ENCODE assay signal across 8 mouse cellular contexts in genomic region chr12:91765504-91765903, GRCm38 (mm10). TPM values are rescaled to one million over a fixed set of nuclear protein-coding genes. Genes with fewer than 3 reads are reported as not detected.
DNase-seq lines count a peak whose midpoint lies in the region; ATAC-seq and TF ChIP-seq lines count a peak whose summit lies in the region.

No protein-coding gene starts in this region.

- no peak overlapping the region for H3K4me3 ChIP-seq in kidney, adult 2 months (ENCODE audit: insufficient read depth, low read depth, low read length)
- H3K4me3 ChIP-seq in ES-E14 (ENCODE audit: insufficient read depth in 1 of 2, low read depth in 1 of 2, low read length in 2 of 2, poor library complexity in 1 of 2, severe bottlenecking in 1 of 2), result no peak overlapping the region
- H3K4me3 ChIP-seq in liver, embryonic 13.5 days (replicated peaks), result 0 out of 2 replicates have a peak overlapping the region, but pooled peaks have one; percentile 19

- no peaks in the 10 kb centered on the region for H3K9me3 ChIP-seq in ES-E14 (ENCODE audit: control insufficient read depth, insufficient read depth, low read depth, low read length)
- H3K9me3 ChIP-seq in liver, embryonic 13.5 days (replicated peaks), result no peaks in the 10 kb centered on the region

- TF ChIP-seq CTCF in kidney, adult 2 months (conservative IDR thresholded peaks at IDR 0.05; ENCODE audit: insufficient read depth, insufficient read length, low read depth, low read length), result no peak

- 0 out of 2 replicates have a peak overlapping the region, but pooled peaks have one; percentile 15 for H3K9ac ChIP-seq in ES-E14 (ENCODE audit: insufficient read depth, low read depth, low read length, poor library complexity, severe bottlenecking)
- H3K9ac ChIP-seq in liver, embryonic 13.5 days, result peak overlapping the region; percentile 22

- H3K27me3 ChIP-seq in kidney, adult 2 months (replicated peaks; ENCODE audit: control insufficient read depth, insufficient read depth, low read length), result no peaks in the 10 kb centered on the region
- H3K27me3 ChIP-seq in liver, embryonic 13.5 days, result 0 out of 2 replicates have a peak, but pooled peaks cover 3% of the 10 kb centered on the region

- TF ChIP-seq POLR2A in kidney, adult 2 months (IDR thresholded peaks at IDR 0.05; ENCODE audit: low read depth, low read length), result no peak

- H3K27ac ChIP-seq in kidney, adult 2 months (ENCODE audit: insufficient read depth, low read depth, low read length), result peak overlapping the region; percentile 19; the same call in 1 of the 2 replicates
- no peak overlapping the region for H3K27ac ChIP-seq in ES-E14 (ENCODE audit: insufficient read depth, low read depth, low read length, poor library complexity, severe bottlenecking)
- H3K27ac ChIP-seq in liver, embryonic 13.5 days, result no peak overlapping the region

- ATAC-seq in liver, embryonic 13.5 days (ENCODE audit: low read depth), result 0 out of 2 replicates have a peak, but pooled peaks have one; percentile 12

- DNase-seq in kidney, adult 2 months, result peak; percentile 43
- DNase-seq in kidney, adult 8-10 months, result no peak
- no peak for DNase-seq in ES-E14 (ENCODE audit: low read depth, low spot score)
- DNase-seq in liver, embryonic 13.5 days, result no peak
- DNase-seq in spleen, postnatal 36 days (ENCODE audit: low spot score in 2 of 2), result peak; percentile 83 to 84
- DNase-seq in urinary bladder, postnatal 36 days (ENCODE audit: low spot score in 2 of 2), result no peak
- DNase-seq in adrenal gland, postnatal 25 days, result no peak
- DNase-seq in ovary, postnatal 10 days (ENCODE audit: low spot score), result no peak

- H3K36me3 ChIP-seq in kidney, adult 2 months (ENCODE audit: control insufficient read depth, insufficient read depth, low read length), result no peaks in the 10 kb centered on the region
- H3K36me3 ChIP-seq in ES-E14 (ENCODE audit: control insufficient read depth, insufficient read depth, low read length, poor library complexity, severe bottlenecking), result no peaks in the 10 kb centered on the region; the same call in 1 of the 2 replicates
- no peaks in the 10 kb centered on the region for H3K36me3 ChIP-seq in liver, embryonic 13.5 days

- in situ Hi-C loops in ES-E14 (cut with MboI; ENCODE audit: low sequenced_read_pairs in 2 of 2, unreplicated experiment in 2 of 2), result no loop called here

- 36% methylated on average over 13 of the region's 13 CpGs for WGBS in kidney, adult 2 months
- 19% methylated on average over 13 of the region's 13 CpGs for WGBS in liver, embryonic 13.5 days (ENCODE audit: insufficient replicate concordance)

- peaks cover 11% of the 10 kb centered on the region for H3K4me1 ChIP-seq in kidney, adult 2 months (ENCODE audit: control insufficient read depth, insufficient read depth, low read length)
- peaks cover 0 to 8% of the 10 kb centered on the region in 2 experiments; a peak in 2 of 4 replicates for H3K4me1 ChIP-seq in ES-E14 (ENCODE audit: control insufficient read depth in 2 of 2, insufficient read depth in 2 of 2, low read length in 2 of 2, poor library complexity in 1 of 2)
- peaks cover 56% of the 10 kb centered on the region for H3K4me1 ChIP-seq in liver, embryonic 13.5 days (replicated peaks)

- peak overlapping the region; percentile 50 for H3K4me2 ChIP-seq in liver, embryonic 13.5 days

TF ChIP-seq in ES-E14, 5 proteins besides CTCF, POLR2A, EP300 and RAD21:
- no peak for TF ChIP-seq HCFC1 (IDR thresholded peaks at IDR 0.05; ENCODE audit: borderline replicate concordance, insufficient read depth, low read length)
- no peak for TF ChIP-seq ZNF384 (IDR thresholded peaks at IDR 0.05; ENCODE audit: low read depth, low read length)
- no peak for TF ChIP-seq CHD2 (IDR thresholded peaks at IDR 0.05; ENCODE audit: low read depth, low read length)
- no peak for TF ChIP-seq ZC3H11A (IDR thresholded peaks at IDR 0.05; ENCODE audit: borderline replicate concordance, low read depth, low read length)
- no peak for TF ChIP-seq MAFK (IDR thresholded peaks at IDR 0.05; ENCODE audit: insufficient read depth, low read depth, low read length)

RNA-seq across cellular contexts. Expression of gene Ston2, which starts 22.7 kb away (rescaled TPM):
- polyA plus RNA-seq in kidney, adult 2 months (2012; rRNA removed), result 23.3 and 42.8 TPM in 2 replicates
- total RNA-seq in ES-E14 (2012; rRNA removed), result 11.7 and 18.0 TPM in 2 replicates
- 25.0 and 25.2 TPM in 2 replicates for polyA plus RNA-seq in liver, embryonic 13.5 days (2015; fragmentation: Nextera tagmentation; extraction: Ambion mirVana)
- 7.3 and 11.5 TPM in 2 replicates for total RNA-seq in adrenal gland, postnatal 25 days (2021)

Comparison
In these comparisons a context has a peak if more than half of its experiments do, and no peak if none do; other contexts are left out.
1. DNase-seq: peak in kidney, adult 2 months (single experiment) and spleen, postnatal 36 days (2 of 2); none in kidney, adult 8-10 months (0 of 2), ES-E14 (single experiment), liver, embryonic 13.5 days (single experiment), urinary bladder, postnatal 36 days (0 of 2), adrenal gland, postnatal 25 days (single experiment) and ovary, postnatal 10 days (single experiment).